In the genomic region with DNA sequence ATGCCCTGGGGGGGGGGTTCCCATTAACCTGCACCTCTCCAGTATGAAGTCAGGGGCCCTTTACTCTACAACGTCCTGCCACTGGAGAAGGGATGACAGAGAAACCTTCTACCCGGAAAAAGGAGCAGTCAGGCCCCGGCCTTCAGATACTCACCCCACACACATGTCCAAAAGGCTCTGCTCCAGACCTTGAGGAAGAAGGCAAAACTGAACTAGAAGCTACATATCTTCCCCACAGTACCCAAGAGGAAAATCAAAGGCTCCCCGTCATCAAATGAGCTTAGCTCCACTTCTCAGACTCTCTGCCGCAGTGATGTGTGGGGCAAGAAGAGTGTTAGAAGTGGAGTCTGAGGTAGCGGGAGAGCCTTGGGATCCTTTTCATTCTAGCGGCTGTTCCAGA, we compare ENCODE assay signal across 9 mouse cellular contexts. TPM values are rescaled to one million over a fixed set of nuclear protein-coding genes. Genes with fewer than 3 reads are reported as not detected.
DNase-seq lines count a peak whose midpoint lies in the region; ATAC-seq and TF ChIP-seq lines count a peak whose summit lies in the region.
"Had no signal": no experiment of that assay in that cellular context is flagged by ENCODE, and none has a peak within 500 bp of the region (broad histone marks: within the 10 kb centered on the region; RNA-seq: fewer than 3 reads in every experiment).

No protein-coding gene starts in this region.

- H3K4me1 ChIP-seq in embryonic facial prominence, embryonic 14.5 days (ENCODE audit: control insufficient read depth, insufficient read depth, low read length), result peaks cover 15% of the 10 kb centered on the region
- H3K4me1 ChIP-seq in intestine, embryonic 16.5 days (ENCODE audit: control insufficient read depth, insufficient read depth, low read length), result peaks cover 15% of the 10 kb centered on the region; the same call in 1 of the 2 replicates
- peaks cover 19% of the 10 kb centered on the region for H3K4me1 ChIP-seq in neural tube, embryonic 12.5 days

- H3K36me3 ChIP-seq in embryonic facial prominence, embryonic 14.5 days (ENCODE audit: control insufficient read depth, insufficient read depth, low read length), result no peaks in the 10 kb centered on the region
- no peaks in the 10 kb centered on the region for H3K36me3 ChIP-seq in intestine, embryonic 16.5 days (ENCODE audit: control insufficient read depth, insufficient read depth, low read length)
- H3K36me3 ChIP-seq in neural tube, embryonic 12.5 days, result no peaks in the 10 kb centered on the region

- no peak overlapping the region for H3K27ac ChIP-seq in left cerebral cortex, adult 2 months
- H3K27ac ChIP-seq in embryonic facial prominence, embryonic 14.5 days (replicated peaks; ENCODE audit: low read depth, low read length), result no peak overlapping the region
- H3K27ac ChIP-seq in intestine, embryonic 16.5 days (ENCODE audit: low read length), result no peak overlapping the region
- no peak overlapping the region for H3K27ac ChIP-seq in neural tube, embryonic 12.5 days

- no peak for DNase-seq in left cerebral cortex, adult 2 months (ENCODE audit: extremely low spot score in 1 of 2, low spot score in 2 of 2)
- DNase-seq in left cerebral cortex, postnatal 10 days (ENCODE audit: extremely low spot score in 1 of 2, low spot score in 2 of 2), result no peak
- no peak for DNase-seq in embryonic facial prominence, embryonic 14.5 days (ENCODE audit: low spot score)
- no peak for DNase-seq in gastrocnemius, adult 18-20 months (ENCODE audit: low spot score)
- DNase-seq in left cerebral cortex, adult 9 months (ENCODE audit: low spot score in 2 of 2), result no peak
- DNase-seq: cerebellum, adult 18-20 months had no signal

- WGBS in embryonic facial prominence, embryonic 14.5 days, result 33% methylated on average over 7 of the region's 7 CpGs
- 48% methylated on average over 7 of the region's 7 CpGs for WGBS in intestine, embryonic 16.5 days
- 39% methylated on average over 7 of the region's 7 CpGs for WGBS in neural tube, embryonic 12.5 days

- H3K9ac ChIP-seq in embryonic facial prominence, embryonic 14.5 days (ENCODE audit: low read depth, low read length), result peak overlapping the region; percentile 75
- H3K9ac ChIP-seq in intestine, embryonic 16.5 days (ENCODE audit: low read depth, low read length), result peak overlapping the region; percentile 78
- H3K9ac ChIP-seq in neural tube, embryonic 12.5 days, result no peak overlapping the region

- ATAC-seq in embryonic facial prominence, embryonic 14.5 days (ENCODE audit: low read depth), result no peak
- no peak for ATAC-seq in intestine, embryonic 16.5 days
- ATAC-seq in neural tube, embryonic 12.5 days (ENCODE audit: low FRiP score, low read depth), result no peak
- no peak for ATAC-seq in monocyte, adult 5-6 weeks (replicated peaks; ENCODE audit: insufficient number of reproducible peaks, low FRiP score, low TSS enrichment, poor library complexity, severe bottlenecking)

- no peak for TF ChIP-seq CTCF in left cerebral cortex, adult 2 months (IDR thresholded peaks at IDR 0.05)

- no peaks in the 10 kb centered on the region for H3K9me3 ChIP-seq in embryonic facial prominence, embryonic 14.5 days (ENCODE audit: control insufficient read depth, low read length)
- H3K9me3 ChIP-seq in intestine, embryonic 16.5 days (ENCODE audit: control insufficient read depth, low read length), result no peaks in the 10 kb centered on the region
- no peaks in the 10 kb centered on the region for H3K9me3 ChIP-seq in neural tube, embryonic 12.5 days

- peak overlapping the region; percentile 98 for H3K4me2 ChIP-seq in embryonic facial prominence, embryonic 14.5 days (ENCODE audit: low read depth, low read length)
- peak overlapping the region; percentile 99 for H3K4me2 ChIP-seq in intestine, embryonic 16.5 days (ENCODE audit: low read depth, low read length)
- peak overlapping the region; percentile 93 for H3K4me2 ChIP-seq in neural tube, embryonic 12.5 days (replicated peaks)

- peak overlapping the region; percentile 54 for H3K4me3 ChIP-seq in left cerebral cortex, adult 2 months
- peak overlapping the region; percentile 65 for H3K4me3 ChIP-seq in embryonic facial prominence, embryonic 14.5 days (ENCODE audit: low read depth, low read length)
- H3K4me3 ChIP-seq in intestine, embryonic 16.5 days (ENCODE audit: low read length), result peak overlapping the region; percentile 67
- 0 out of 2 replicates have a peak overlapping the region, but pooled peaks have one; percentile 42 for H3K4me3 ChIP-seq in neural tube, embryonic 12.5 days

- intact Hi-C loops in left cerebral cortex, adult 2 months (cut with DNase I), result no loop called here
- intact Hi-C loops in left cerebral cortex, postnatal 10 days (cut with DNase I), result no loop called here

- H3K27me3 ChIP-seq in embryonic facial prominence, embryonic 14.5 days (replicated peaks; ENCODE audit: control insufficient read depth, insufficient read depth, low read length), result no peaks in the 10 kb centered on the region
- no peaks in the 10 kb centered on the region for H3K27me3 ChIP-seq in intestine, embryonic 16.5 days (replicated peaks; ENCODE audit: control insufficient read depth, insufficient read depth, low read length)
- peaks cover 9% of the 10 kb centered on the region; the same call in 1 of the 2 replicates for H3K27me3 ChIP-seq in neural tube, embryonic 12.5 days (replicated peaks)

RNA-seq across cellular contexts. Expression of a gene that starts 1.3 kb away (rescaled TPM):
- total RNA-seq in left cerebral cortex, adult 2 months (2021), result 1 to 10 TPM; 1.9 TPM
- 1 to 10 TPM; 2.2 TPM for total RNA-seq in left cerebral cortex, postnatal 10 days (2021)
- 88.8 and 108 TPM in 2 replicates for polyA plus RNA-seq in embryonic facial prominence, embryonic 14.5 days (2014; fragmentation: Nextera tagmentation; extraction: Ambion mirVana)
- 96.8 and 108 TPM in 2 replicates for polyA plus RNA-seq in intestine, embryonic 16.5 days (2015; fragmentation: Nextera tagmentation; extraction: Ambion mirVana)
- polyA plus RNA-seq in neural tube, embryonic 12.5 days (2016; fragmentation: Nextera tagmentation; extraction: Ambion mirVana), result 7.7 and 8.9 TPM in 2 replicates
- 0.11 to 2.2 TPM in 2 of 3 replicates, not detected in the other for total RNA-seq in monocyte, adult 5-6 weeks (2017)
- 1 to 10 TPM in 1 of 2 experiments, under 1 TPM in 1; 0.80 to 1.1 TPM for total RNA-seq in gastrocnemius, adult 18-20 months (2021)

RNA-seq across cellular contexts. Expression of a gene that starts 18.7 kb away (rescaled TPM):
- total RNA-seq in left cerebral cortex, adult 2 months (2021), result 10 to 100 TPM; 11.2 TPM
- total RNA-seq in left cerebral cortex, postnatal 10 days (2021), result 10 to 100 TPM; 13.6 to 14.5 TPM
- 1.7 and 3.9 TPM in 2 replicates for polyA plus RNA-seq in embryonic facial prominence, embryonic 14.5 days (2014; fragmentation: Nextera tagmentation; extraction: Ambion mirVana)
- 0.66 and 0.70 TPM in 2 replicates for polyA plus RNA-seq in intestine, embryonic 16.5 days (2015; fragmentation: Nextera tagmentation; extraction: Ambion mirVana)
- polyA plus RNA-seq in neural tube, embryonic 12.5 days (2016; fragmentation: Nextera tagmentation; extraction: Ambion mirVana), result 2.1 and 2.3 TPM in 2 replicates
- not detected in 3 replicates for total RNA-seq in monocyte, adult 5-6 weeks (2017)
- not detected for total RNA-seq in gastrocnemius, adult 18-20 months (2021)

RNA-seq across cellular contexts. Expression of a gene that starts 36.3 kb away (rescaled TPM):
- 100 to 1,000 TPM; 749 to 756 TPM for total RNA-seq in left cerebral cortex, adult 2 months (2021)
- 100 to 1,000 TPM; 651 to 661 TPM for total RNA-seq in left cerebral cortex, postnatal 10 days (2021)
- polyA plus RNA-seq in embryonic facial prominence, embryonic 14.5 days (2014; fragmentation: Nextera tagmentation; extraction: Ambion mirVana), result 33.9 and 34.8 TPM in 2 replicates
- polyA plus RNA-seq in intestine, embryonic 16.5 days (2015; fragmentation: Nextera tagmentation; extraction: Ambion mirVana), result 35.4 and 40.1 TPM in 2 replicates
- 69.7 and 77.4 TPM in 2 replicates for polyA plus RNA-seq in neural tube, embryonic 12.5 days (2016; fragmentation: Nextera tagmentation; extraction: Ambion mirVana)
- total RNA-seq in monocyte, adult 5-6 weeks (2017), result 27.4 to 48.6 TPM (median 30.8 TPM) in 3 replicates
- total RNA-seq in gastrocnemius, adult 18-20 months (2021), result 1 to 10 TPM; 8.1 to 9.0 TPM

RNA-seq across cellular contexts. Expression of a gene that starts 49.5 kb away (rescaled TPM):
- 10 to 100 TPM; 27.4 to 27.7 TPM for total RNA-seq in left cerebral cortex, adult 2 months (2021)
- total RNA-seq in left cerebral cortex, postnatal 10 days (2021), result 10 to 100 TPM; 68.6 to 70.1 TPM
- 0.42 TPM in 2 replicates for polyA plus RNA-seq in embryonic facial prominence, embryonic 14.5 days (2014; fragmentation: Nextera tagmentation; extraction: Ambion mirVana)
- 0.95 and 1.1 TPM in 2 replicates for polyA plus RNA-seq in intestine, embryonic 16.5 days (2015; fragmentation: Nextera tagmentation; extraction: Ambion mirVana)
- polyA plus RNA-seq in neural tube, embryonic 12.5 days (2016; fragmentation: Nextera tagmentation; extraction: Ambion mirVana), result 7.8 and 9.7 TPM in 2 replicates
- 1.2 to 2.8 TPM (median 1.5 TPM) in 3 replicates for total RNA-seq in monocyte, adult 5-6 weeks (2017)
- 1 to 10 TPM; 2.8 to 3.2 TPM for total RNA-seq in gastrocnemius, adult 18-20 months (2021)

RNA-seq across cellular contexts. Expression of a gene that starts 51.2 kb away (rescaled TPM):
- under 1 TPM; 0.51 to 0.66 TPM for total RNA-seq in left cerebral cortex, adult 2 months (2021)
- total RNA-seq in left cerebral cortex, postnatal 10 days (2021), result under 1 TPM; 0.63 to 0.64 TPM
- polyA plus RNA-seq in embryonic facial prominence, embryonic 14.5 days (2014; fragmentation: Nextera tagmentation; extraction: Ambion mirVana), result 4.1 and 4.3 TPM in 2 replicates
- 0.09 TPM in 1 of 2 replicates, not detected in the other for polyA plus RNA-seq in intestine, embryonic 16.5 days (2015; fragmentation: Nextera tagmentation; extraction: Ambion mirVana)
- 0.26 and 0.53 TPM in 2 replicates for polyA plus RNA-seq in neural tube, embryonic 12.5 days (2016; fragmentation: Nextera tagmentation; extraction: Ambion mirVana)
- total RNA-seq in monocyte, adult 5-6 weeks (2017), result not detected in 3 replicates
- total RNA-seq in gastrocnemius, adult 18-20 months (2021), result 1 to 10 TPM in 1 of 2 experiments, under 1 TPM in 1; 0.57 to 1.4 TPM

Comparison
In these comparisons a context has a peak if more than half of its experiments do, and no peak if none do; other contexts are left out.
1. RNA of a gene that starts 18.7 kb away (total RNA-seq): 13.6 to 14.5 TPM in left cerebral cortex, postnatal 10 days and 11.2 TPM in left cerebral cortex, adult 2 months; not detected in gastrocnemius, adult 18-20 months and not detected in monocyte, adult 5-6 weeks; every median in the first group is over 10 times any median in the second.
2. RNA of a gene that starts 36.3 kb away (total RNA-seq): 749 to 756 TPM in left cerebral cortex, adult 2 months and 651 to 661 TPM in left cerebral cortex, postnatal 10 days; 27.4 to 48.6 TPM in monocyte, adult 5-6 weeks and 8.1 to 9.0 TPM in gastrocnemius, adult 18-20 months; every median in the first group is over 10 times any median in the second.
3. Peak in every context shown above with its lines, with median percentiles within 50 percentile points of each other: H3K4me3 ChIP-seq and H3K4me2 ChIP-seq.